Mouse (Mus musculus) stomach, postnatal 0 days (tissue): ENCODE measurements around the gene Rgp1. TPM values are rescaled to one million over a fixed set of nuclear protein-coding genes. Genes with fewer than 3 reads are reported as not detected.

Source experiments
- ATAC-seq: fragments of 200-750 bp; cut with Nextera tagmentation; 2 replicates; pipeline ENCODE4 v1.8.0; 2017; ENCODE audit not compliant: low FRiP score, low TSS enrichment
- DNase-seq: peaks from one replicate; pipeline ENCODE4 v3.0.0-alpha.2; 2016; ENCODE audit warnings: low spot score
- H3K27ac ChIP-seq: fragments of 300-500 bp; sonication (generic); replicated peaks from 2 replicates; pipeline ENCODE4 v1.5.1; 2014; ENCODE audit warnings: mild to moderate bottlenecking, control low read depth
- H3K27me3 ChIP-seq: fragments of 300-500 bp; sonication (generic); 2 replicates; pipeline ENCODE4 v1.6.1; 2014; ENCODE audit warnings: low read length; ENCODE audit not compliant: control insufficient read depth, insufficient read depth
- H3K36me3 ChIP-seq: fragments of 300-500 bp; sonication (generic); 2 replicates; pipeline ENCODE4 v1.6.1; 2014; ENCODE audit warnings: low read length, mixed read lengths; ENCODE audit not compliant: control insufficient read depth, insufficient read depth
- H3K4me1 ChIP-seq: fragments of 300-500 bp; sonication (generic); replicated peaks from 2 replicates; pipeline ENCODE4 v1.6.1; 2014; ENCODE audit warnings: antibody characterized with exemption; ENCODE audit not compliant: control insufficient read depth, insufficient read depth
- H3K4me2 ChIP-seq: fragments of 300-500 bp; sonication (generic); replicated peaks from 2 replicates; pipeline ENCODE4 v1.6.1; 2014; ENCODE audit warnings: low read depth, mild to moderate bottlenecking, control low read depth, moderate library complexity
- H3K4me3 ChIP-seq: fragments of 300-500 bp; sonication (generic); 2 replicates; pipeline ENCODE4 v1.5.1; 2014; ENCODE audit warnings: low read depth, low read length, control low read depth
- H3K9ac ChIP-seq: fragments of 300-500 bp; sonication (generic); 2 replicates; pipeline ENCODE4 v1.6.1; 2014; ENCODE audit warnings: mild to moderate bottlenecking, low read length, control low read depth, mixed read lengths
- H3K9me3 ChIP-seq: fragments of 300-500 bp; sonication (generic); 2 replicates; pipeline ENCODE4 v1.6.1; 2016; ENCODE audit warnings: low read length; ENCODE audit not compliant: control insufficient read depth
- CTCF ChIP-seq: IDR thresholded peaks from 2 replicates; pipeline ENCODE4 v1.5.1; 2016; ENCODE audit warnings: antibody characterized with exemption, low read depth, mild to moderate bottlenecking, moderate library complexity
- EP300 ChIP-seq: optimal IDR thresholded peaks from 2 replicates; pipeline ENCODE3; 2016; ENCODE audit warnings: antibody characterized with exemption
- WGBS: fragments of 180-500 bp; shearing (Covaris S2); extraction: QIAGEN DNeasy Blood & Tissue Kit; methylation state at CpG from one replicate; pipeline ENCODE4 v1.1.7; 2014; 5-methylcytosine and 5-hydroxymethylcytosine counted together
- microRNA-seq: library from miRNA; unstranded; fragments of <30 nt; microRNA quantifications from one replicate; pipeline ENCODE4, GENCODE M21; 2016
- polyA plus RNA-seq: library from polyadenylated mRNA; unstranded; fragments of >200 nt; fragmentation: Nextera tagmentation; extraction: Ambion mirVana; gene quantifications from 2 replicates; pipeline ENCODE4 v1.2.1, GENCODE M21; 2015

The Rgp1 gene
- polyA plus RNA-seq, 1 experiment from 2014 or later = 13.0 TPM

- ATAC-seq (no peak), DNase-seq (peak; percentile 17)
- H3K27ac ChIP-seq = peak overlapping the region; percentile 92
- H3K9ac ChIP-seq = peak overlapping the region; percentile 76
- no peaks in the 10 kb centered on the region for H3K9me3 ChIP-seq
- H3K4me3 ChIP-seq = peak overlapping the region; percentile 65
- 54% methylated on average over 42 of the region's 42 CpGs for WGBS
- peak overlapping the region; percentile 79 for H3K4me2 ChIP-seq
- peaks cover 8% of the 10 kb centered on the region; the same call in 1 of the 2 replicates for H3K4me1 ChIP-seq
- TF ChIP-seq CTCF (no peak; the same call in 1 of the 2 replicates), EP300 (no peak)
- no peaks in the 10 kb centered on the region for H3K36me3 ChIP-seq
- H3K27me3 ChIP-seq = peaks cover 3% of the 10 kb centered on the region; the same call in 1 of the 2 replicates
Measured at GRCm38 (mm10) chr4:43631956-43632920, 53.7 kb downstream of the Rgp1 start.

DNA sequence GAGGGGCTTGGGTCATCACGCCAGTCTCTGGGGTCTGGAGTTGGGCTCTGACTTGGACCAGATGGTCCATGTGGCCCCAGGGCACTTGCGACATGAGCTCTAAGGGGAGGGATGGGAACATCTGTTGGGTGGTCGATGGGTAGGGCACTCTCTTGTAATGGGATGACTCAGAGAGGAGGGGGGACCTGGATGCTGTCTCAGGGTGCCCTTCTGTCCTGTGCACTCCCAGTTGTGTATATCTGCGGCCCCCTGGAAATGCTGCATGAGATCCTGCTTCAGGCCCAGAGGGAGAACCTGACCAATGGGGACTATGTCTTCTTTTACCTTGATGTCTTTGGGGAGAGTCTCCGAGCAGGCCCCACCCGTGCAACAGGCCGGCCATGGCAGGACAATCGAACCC, 54.8 kb downstream of the Rgp1 start:
- DNase-seq = peak; percentile 12
- Histone ChIP-seq H3K9me3 (no peaks in the 10 kb centered on the region), H3K27ac (no peak overlapping the region), H3K27me3 (peaks cover 3% of the 10 kb centered on the region; the same call in 1 of the 2 replicates), H3K4me2 (0 out of 2 replicates have a peak overlapping the region, but pooled peaks have one; percentile 20), H3K4me1 (peaks cover 8% of the 10 kb centered on the region; the same call in 1 of the 2 replicates), H3K36me3 (no peaks in the 10 kb centered on the region), H3K4me3 (no peak overlapping the region), H3K9ac (no peak overlapping the region)
- WGBS = 82% methylated on average over 8 of the region's 8 CpGs
- TF ChIP-seq EP300 (no peak), CTCF (no peak)
- no peak for ATAC-seq

DNA sequence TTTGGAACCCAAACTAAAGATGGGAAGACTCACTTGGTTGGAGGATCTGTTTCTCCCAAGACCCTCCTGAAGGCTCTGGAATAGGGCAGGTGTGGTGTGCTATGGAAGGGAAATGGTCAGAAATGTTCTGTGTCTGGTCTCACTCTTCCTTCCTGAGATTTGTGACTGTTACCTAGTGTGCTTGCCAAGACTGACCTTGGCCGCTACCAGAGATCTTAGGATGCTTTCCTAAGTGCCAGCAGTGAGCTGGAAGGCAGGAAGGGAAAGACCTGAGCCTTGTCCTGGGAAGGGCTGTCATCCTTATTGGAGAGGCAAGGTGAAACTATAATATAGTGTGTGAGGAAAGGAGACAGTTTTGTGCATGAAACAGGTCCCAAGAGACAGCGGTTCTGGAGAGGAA, 55.2 kb downstream of the Rgp1 start:
- WGBS = 86% methylated on average over 2 of the region's 2 CpGs
- no peak for TF ChIP-seq EP300
- no peak for TF ChIP-seq CTCF
- no peaks in the 10 kb centered on the region for H3K36me3 ChIP-seq
- H3K9ac ChIP-seq = no peak overlapping the region
- H3K4me1 ChIP-seq = peaks cover 8% of the 10 kb centered on the region; the same call in 1 of the 2 replicates
- no peak overlapping the region for H3K4me2 ChIP-seq
- peaks cover 3% of the 10 kb centered on the region; the same call in 1 of the 2 replicates for H3K27me3 ChIP-seq
- H3K27ac ChIP-seq = no peak overlapping the region
- no peak for ATAC-seq
- H3K4me3 ChIP-seq = no peak overlapping the region
- peak; percentile 5 for DNase-seq
- H3K9me3 ChIP-seq = no peaks in the 10 kb centered on the region

DNA sequence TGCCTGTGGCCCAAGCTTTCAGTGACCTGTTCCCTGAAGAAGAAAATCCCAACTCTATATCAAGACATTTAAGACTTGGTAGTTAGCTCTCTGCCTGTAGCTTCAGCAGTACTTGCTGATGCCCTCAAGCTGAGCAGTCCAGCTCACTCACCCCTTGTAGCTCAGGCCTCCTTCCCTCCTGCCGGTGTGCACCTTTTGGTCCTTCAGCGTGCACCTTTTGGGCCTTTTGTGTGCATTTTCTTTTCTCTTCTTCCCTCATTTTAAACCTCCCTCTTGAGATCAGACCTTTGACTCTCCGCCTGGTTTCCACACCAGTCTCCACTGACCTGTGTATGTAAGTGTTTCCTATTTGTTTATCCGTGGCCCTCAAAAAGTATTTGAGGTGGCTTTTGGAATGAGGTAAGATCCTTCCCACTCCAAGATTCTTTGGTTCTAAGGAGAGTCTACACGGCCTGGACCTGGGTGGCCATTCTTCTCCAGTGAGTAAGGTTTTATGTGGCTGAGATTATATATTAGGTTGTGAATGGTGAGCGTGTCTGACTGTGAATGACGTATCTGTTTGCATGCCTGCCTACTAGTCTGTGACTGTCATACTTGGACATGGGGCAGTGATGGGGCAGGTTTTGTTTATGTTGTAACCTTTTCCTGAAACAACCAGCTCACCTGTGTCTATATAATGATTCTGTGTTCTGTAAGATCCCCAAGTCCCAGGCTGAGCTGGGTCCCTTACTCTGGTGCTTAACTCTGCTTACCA, 56.3 kb downstream of the Rgp1 start:
- Histone ChIP-seq H3K9ac (no peak overlapping the region), H3K36me3 (no peaks in the 10 kb centered on the region), H3K4me1 (peaks cover 8% of the 10 kb centered on the region; the same call in 1 of the 2 replicates), H3K27ac (no peak overlapping the region), H3K9me3 (no peaks in the 10 kb centered on the region), H3K4me3 (no peak overlapping the region), H3K4me2 (no peak overlapping the region), H3K27me3 (peaks cover 3% of the 10 kb centered on the region; the same call in 1 of the 2 replicates)
- ATAC-seq (no peak), DNase-seq (peak; percentile 5)
- 85% methylated on average over 7 of the region's 7 CpGs for WGBS
- TF ChIP-seq CTCF (no peak), EP300 (no peak)

DNA sequence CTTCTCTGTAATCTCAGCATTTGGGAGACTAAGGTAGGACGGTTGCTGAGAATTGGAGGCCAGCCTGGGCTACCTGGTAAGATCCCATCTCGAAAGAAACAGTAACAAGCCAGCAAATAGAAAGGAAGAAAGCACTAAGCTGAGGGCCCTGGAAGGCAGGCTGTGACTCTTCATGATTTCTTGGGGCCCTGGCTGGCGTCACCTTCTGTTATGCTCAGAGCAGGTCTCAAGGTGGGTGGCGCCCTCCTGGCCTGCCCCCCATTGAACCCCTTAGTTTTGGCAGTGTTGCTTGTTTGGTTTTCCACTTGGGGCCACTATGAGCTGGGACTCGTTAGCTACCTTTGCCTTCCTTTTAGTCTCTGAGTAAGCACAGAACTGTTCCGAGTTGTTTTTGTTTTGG, 58.2 kb downstream of the Rgp1 start:
- Histone ChIP-seq H3K4me3 (no peak overlapping the region), H3K9me3 (no peaks in the 10 kb centered on the region), H3K9ac (no peak overlapping the region), H3K4me2 (no peak overlapping the region), H3K27me3 (peaks cover 3% of the 10 kb centered on the region; the same call in 1 of the 2 replicates), H3K4me1 (peaks cover 5% of the 10 kb centered on the region; the same call in 1 of the 2 replicates), H3K27ac (no peak overlapping the region), H3K36me3 (no peaks in the 10 kb centered on the region)
- no peak for TF ChIP-seq EP300
- DNase-seq = peak; percentile 7
- WGBS = 80% methylated on average over 6 of the region's 6 CpGs
- no peak for ATAC-seq

Small RNAs within 50 kb of the gene (microRNA-seq; reads per million reads assigned to microRNA genes)
- gene Gm25262 = not detected

Other genes with a start within 250 kb of the Rgp1 start
- 10.7 and 11.5 TPM in 2 replicates for gene Rusc2, start 196.7 kb upstream of the Rgp1 start, polyA plus RNA-seq
- 0.12 and 0.27 TPM in 2 replicates for gene Fam166b, start 149.6 kb upstream of the Rgp1 start, polyA plus RNA-seq
- gene Tesk1, start 136.8 kb upstream of the Rgp1 start, polyA plus RNA-seq = 4.7 TPM in 2 replicates
- 2.8 and 3.2 TPM in 2 replicates for gene Cd72, start 124.1 kb upstream of the Rgp1 start, polyA plus RNA-seq
- gene Sit1, start 95.0 kb upstream of the Rgp1 start, polyA plus RNA-seq = not detected in 2 replicates
- 118 and 120 TPM in 2 replicates for gene Ccdc107, start 85.8 kb upstream of the Rgp1 start, polyA plus RNA-seq
- gene Arhgef39, start 79.0 kb upstream of the Rgp1 start, polyA plus RNA-seq = 10.7 and 11.8 TPM in 2 replicates
- gene Car9, start 71.7 kb upstream of the Rgp1 start, polyA plus RNA-seq = 2.6 and 3.1 TPM in 2 replicates
- gene Tpm2, start 55.0 kb upstream of the Rgp1 start, polyA plus RNA-seq = 2,018 and 2,237 TPM in 2 replicates
- gene Creb3, start 16.4 kb upstream of the Rgp1 start, polyA plus RNA-seq = 85.6 and 89.2 TPM in 2 replicates
- 42.7 and 60.3 TPM in 2 replicates for gene Tln1, start 16.0 kb upstream of the Rgp1 start, polyA plus RNA-seq
- gene Gba2, start 158 bp downstream of the Rgp1 start, polyA plus RNA-seq = 25.0 and 26.1 TPM in 2 replicates
- 0.25 and 0.34 TPM in 2 replicates for gene Msmp, start 5.8 kb downstream of the Rgp1 start, polyA plus RNA-seq
- gene Npr2, start 53.2 kb downstream of the Rgp1 start, polyA plus RNA-seq = 4.8 and 6.7 TPM in 2 replicates
- gene Spag8, start 74.9 kb downstream of the Rgp1 start, polyA plus RNA-seq = 0.23 and 0.38 TPM in 2 replicates
- 150 and 152 TPM in 2 replicates for gene Hint2, start 77.8 kb downstream of the Rgp1 start, polyA plus RNA-seq
- 2.0 and 2.4 TPM in 2 replicates for gene Tmem8b, start 90.3 kb downstream of the Rgp1 start, polyA plus RNA-seq
- gene Fam221b, start 90.4 kb downstream of the Rgp1 start, polyA plus RNA-seq = 3.1 and 3.6 TPM in 2 replicates
- not detected in 2 replicates for gene Olfr70, start 122.1 kb downstream of the Rgp1 start, polyA plus RNA-seq
- not detected in 2 replicates for gene Olfr71, start 131.5 kb downstream of the Rgp1 start, polyA plus RNA-seq
- 6.1 and 7.8 TPM in 2 replicates for gene Hrct1, start 148.5 kb downstream of the Rgp1 start, polyA plus RNA-seq
- gene Spaar, start 151.3 kb downstream of the Rgp1 start, polyA plus RNA-seq = 0.27 and 0.30 TPM in 2 replicates
- not detected in 2 replicates for gene Olfr159, start 192.3 kb downstream of the Rgp1 start, polyA plus RNA-seq
- gene Olfr156, start 245.2 kb downstream of the Rgp1 start, polyA plus RNA-seq = not detected in 2 replicates